25 mouse cellular contexts compared by ENCODE assay signal in genomic region chr6:114400841-114401240, GRCm38 (mm10). TPM values are rescaled to one million over a fixed set of nuclear protein-coding genes. Genes with fewer than 3 reads are reported as not detected.
DNase-seq lines count a peak whose midpoint lies in the region; ATAC-seq and TF ChIP-seq lines count a peak whose summit lies in the region.
"Had no signal": no experiment of that assay in that cellular context is flagged by ENCODE, and none has a peak within 500 bp of the region (broad histone marks: within the 10 kb centered on the region; RNA-seq: fewer than 3 reads in every experiment).

No protein-coding gene starts in this region.

- H3K4me1 ChIP-seq in midbrain, embryonic 14.5 days (ENCODE audit: control insufficient read depth, insufficient read depth, low read length): 0 out of 2 replicates have a peak, but pooled peaks cover 20% of the 10 kb centered on the region
- peaks cover 28% of the 10 kb centered on the region for H3K4me1 ChIP-seq in midbrain, embryonic 10.5 days
- peaks cover 55% of the 10 kb centered on the region for H3K4me1 ChIP-seq in bone marrow macrophage, adult 2 months (ENCODE audit: control insufficient read depth, insufficient read depth, low read length)
- peaks cover 28% of the 10 kb centered on the region for H3K4me1 ChIP-seq in hindbrain, embryonic 10.5 days (replicated peaks)

- peaks cover 31% of the 10 kb centered on the region for H3K27me3 ChIP-seq in midbrain, embryonic 14.5 days (ENCODE audit: control insufficient read depth, insufficient read depth, low read length)
- H3K27me3 ChIP-seq in midbrain, embryonic 10.5 days (ENCODE audit: low read depth, poor library complexity, severe bottlenecking): peaks cover 57% of the 10 kb centered on the region
- H3K27me3 ChIP-seq in hindbrain, embryonic 10.5 days (ENCODE audit: insufficient read depth, poor library complexity, severe bottlenecking): peaks cover 58% of the 10 kb centered on the region

- no peak for TF ChIP-seq POLR2A in bone marrow macrophage, adult 2 months (IDR thresholded peaks at IDR 0.05; ENCODE audit: borderline replicate concordance, low read depth, low read length)

- no peak overlapping the region for H3K4me2 ChIP-seq in midbrain, embryonic 14.5 days (ENCODE audit: low read length)
- H3K4me2 ChIP-seq: embryonic facial prominence, embryonic 13.5 days; embryonic facial prominence, embryonic 15.5 days; forebrain, embryonic 13.5 days had no signal

- H3K36me3 ChIP-seq in midbrain, embryonic 14.5 days (ENCODE audit: control insufficient read depth, insufficient read depth, low read length): no peaks in the 10 kb centered on the region
- H3K36me3 ChIP-seq in midbrain, embryonic 10.5 days: no peaks in the 10 kb centered on the region
- H3K36me3 ChIP-seq in hindbrain, embryonic 10.5 days: no peaks in the 10 kb centered on the region
- H3K36me3 ChIP-seq: embryonic facial prominence, embryonic 13.5 days; embryonic facial prominence, embryonic 15.5 days; forebrain, embryonic 10.5 days had no signal

- H3K27ac ChIP-seq in left cerebral cortex, adult 2 months: peak overlapping the region; percentile 81
- H3K27ac ChIP-seq in midbrain, embryonic 14.5 days (replicated peaks; ENCODE audit: low read depth, low read length): no peak overlapping the region
- H3K27ac ChIP-seq in midbrain, embryonic 10.5 days (replicated peaks): no peak overlapping the region
- peak overlapping the region; percentile 60 for H3K27ac ChIP-seq in bone marrow macrophage, adult 2 months (ENCODE audit: insufficient read depth, low read depth, low read length)
- no peak overlapping the region for H3K27ac ChIP-seq in hindbrain, embryonic 10.5 days
- H3K27ac ChIP-seq: embryonic facial prominence, embryonic 13.5 days; embryonic facial prominence, embryonic 15.5 days; forebrain, embryonic 10.5 days; forebrain, embryonic 13.5 days had no signal

- no peak for ATAC-seq in midbrain, embryonic 14.5 days (ENCODE audit: low FRiP score, low TSS enrichment)
- ATAC-seq: activated CD4-positive, CD25-positive, alpha-beta regulatory T cell, adult 4 months; forebrain, embryonic 13.5 days; forebrain, embryonic 16.5 days; Patski had no signal

- TF ChIP-seq CTCF in left cerebral cortex, adult 2 months (IDR thresholded peaks at IDR 0.05): no peak
- no peak for TF ChIP-seq CTCF in bone marrow macrophage, adult 2 months (IDR thresholded peaks at IDR 0.05; ENCODE audit: low read depth, low read length)

- no peak overlapping the region for H3K4me3 ChIP-seq in left cerebral cortex, adult 2 months
- no peak overlapping the region for H3K4me3 ChIP-seq in midbrain, embryonic 14.5 days (replicated peaks; ENCODE audit: low read depth, low read length)
- H3K4me3 ChIP-seq in midbrain, embryonic 10.5 days: no peak overlapping the region
- no peak overlapping the region for H3K4me3 ChIP-seq in bone marrow macrophage, adult 2 months (ENCODE audit: insufficient read depth, low read length)
- no peak overlapping the region for H3K4me3 ChIP-seq in hindbrain, embryonic 10.5 days
- H3K4me3 ChIP-seq: embryonic facial prominence, embryonic 13.5 days; embryonic facial prominence, embryonic 15.5 days; erythroblast, embryonic 14.5 days; forebrain, embryonic 10.5 days; forebrain, embryonic 13.5 days had no signal

- WGBS in midbrain, embryonic 14.5 days: 34% methylated on average over 8 of the region's 8 CpGs
- 84% methylated on average over 8 of the region's 8 CpGs for WGBS in midbrain, embryonic 10.5 days
- 83% methylated on average over 8 of the region's 8 CpGs for WGBS in hindbrain, embryonic 10.5 days

- intact Hi-C loops in left cerebral cortex, adult 2 months (cut with DNase I): loop anchor here (5.0 kb wide), 3 partner anchors 46 to 311 kb away; no protein-coding TSS in a partner anchor
- intact Hi-C loops in left cerebral cortex, postnatal 25 days (cut with DNase I): loop anchor here (5.0 kb wide), 1 partner anchor 296 kb away; no protein-coding TSS in a partner anchor

- no peak overlapping the region for H3K9ac ChIP-seq in midbrain, embryonic 14.5 days (replicated peaks; ENCODE audit: low read length)
- H3K9ac ChIP-seq: embryonic facial prominence, embryonic 13.5 days; embryonic facial prominence, embryonic 15.5 days; forebrain, embryonic 13.5 days had no signal

- no peaks in the 10 kb centered on the region for H3K9me3 ChIP-seq in midbrain, embryonic 14.5 days (ENCODE audit: control insufficient read depth, low read length)
- no peaks in the 10 kb centered on the region for H3K9me3 ChIP-seq in midbrain, embryonic 10.5 days (replicated peaks)
- H3K9me3 ChIP-seq in hindbrain, embryonic 10.5 days: no peaks in the 10 kb centered on the region
- H3K9me3 ChIP-seq: embryonic facial prominence, embryonic 15.5 days; forebrain, embryonic 10.5 days; forebrain, embryonic 13.5 days had no signal

- no peak for DNase-seq in left cerebral cortex, adult 2 months (ENCODE audit: extremely low spot score in 1 of 2, low spot score in 2 of 2)
- DNase-seq in left cerebral cortex, postnatal 25 days (ENCODE audit: low spot score in 2 of 2): no peak
- DNase-seq in midbrain, embryonic 14.5 days: peak; percentile 38
- no peak for DNase-seq in midbrain, embryonic 10.5 days (ENCODE audit: low spot score)
- DNase-seq in hindbrain, embryonic 10.5 days (ENCODE audit: low spot score): no peak
- DNase-seq in testis, postnatal 14 days (ENCODE audit: low spot score): no peak
- DNase-seq: adrenal gland, adult 8-10 months; adrenal gland, postnatal 14 days; adrenal gland, postnatal 36 days; cerebellum, adult 11-12 months; cerebellum, adult 2 months; cerebellum, adult 9-10 months; cerebellum, postnatal 14 days; cerebellum, postnatal 36 days; embryo, embryonic 11 days had no signal

RNA-seq across cellular contexts. Expression of gene Hrh1, which starts 3.1 kb away (rescaled TPM):
- 10 to 100 TPM; 24.2 to 25.6 TPM for total RNA-seq in left cerebral cortex, adult 2 months (2021)
- 10 to 100 TPM; 21.4 to 27.1 TPM for total RNA-seq in left cerebral cortex, postnatal 25 days (2021)
- 0.57 and 0.80 TPM in 2 replicates for polyA plus RNA-seq in midbrain, embryonic 14.5 days (2014; fragmentation: Nextera tagmentation; extraction: Ambion mirVana)
- 0.04 and 0.15 TPM in 2 replicates for polyA plus RNA-seq in midbrain, embryonic 10.5 days (2016; fragmentation: Nextera tagmentation; extraction: Ambion mirVana)
- polyA plus RNA-seq in bone marrow macrophage, adult 2 months (2012; ENCODE audit: insufficient read depth, insufficient read length, missing spikeins): 0.66 and 0.76 TPM in 2 replicates
- polyA plus RNA-seq in hindbrain, embryonic 10.5 days (2016; fragmentation: Nextera tagmentation; extraction: Ambion mirVana): 0.16 and 0.22 TPM in 2 replicates
- total RNA-seq: MEL had no signal
- polyA plus RNA-seq: activated CD4-positive, CD25-positive, alpha-beta regulatory T cell, adult 4 months; embryonic facial prominence, embryonic 13.5 days; Patski had no signal

Comparison
In these comparisons a context has a peak if more than half of its experiments do, and no peak if none do; other contexts are left out.
1. H3K27ac ChIP-seq: peak in left cerebral cortex, adult 2 months (single experiment) and bone marrow macrophage, adult 2 months (single experiment); none in midbrain, embryonic 14.5 days (single experiment), midbrain, embryonic 10.5 days (single experiment) and hindbrain, embryonic 10.5 days (single experiment).